Mouse (Mus musculus) CH12.LX (cell line): ENCODE results near the gene March8.

Source experiments
- HCFC1 ChIP-seq: IDR thresholded peaks from 2 replicates; pipeline ENCODE4 v1.6.1; 2012; ENCODE audit warnings: low read depth, mild to moderate bottlenecking, inconsistent platforms, low read length, improper control_type of control experiment
- JUND ChIP-seq: conservative IDR thresholded peaks from 2 replicates; pipeline ENCODE4 v1.6.1; 2011; ENCODE audit warnings: low read depth, low read length, improper control_type of control experiment
- MYC ChIP-seq: IDR thresholded peaks from 2 replicates; pipeline ENCODE4 v1.6.1; 2011; ENCODE audit warnings: low read depth, mild to moderate bottlenecking, improper control_type of control experiment, low read length
- POLR2A ChIP-seq: IDR thresholded peaks from 2 replicates; pipeline ENCODE4 v1.6.1; 2011; ENCODE audit warnings: low read depth, mild to moderate bottlenecking, improper control_type of control experiment, low read length
- SIN3A ChIP-seq: IDR thresholded peaks from 2 replicates; pipeline ENCODE4 v1.6.1; 2012; ENCODE audit warnings: low read length, improper control_type of control experiment, inconsistent platforms

GRCm38 (mm10) chr6:116338520-116338919 lies 696 bp downstream of the March8 start:
- TF ChIP-seq MYC (no peak), JUND (no peak), POLR2A (no peak), HCFC1 (no peak), SIN3A (no peak)
